15 mouse cellular contexts compared by ENCODE assay signal in genomic region chr9:98261461-98262011, GRCm38 (mm10). TPM values are rescaled to one million over a fixed set of nuclear protein-coding genes. Genes with fewer than 3 reads are reported as not detected.
DNase-seq lines count a peak whose midpoint lies in the region; ATAC-seq and TF ChIP-seq lines count a peak whose summit lies in the region.
"Had no signal": no experiment of that assay in that cellular context is flagged by ENCODE, and none has a peak within 500 bp of the region (broad histone marks: within the 10 kb centered on the region; RNA-seq: fewer than 3 reads in every experiment).

No protein-coding gene starts in this region.

- TF ChIP-seq CTCF in stomach, postnatal 0 days (IDR thresholded peaks at IDR 0.05; ENCODE audit: low read depth): no peak

- H3K9me3 ChIP-seq in stomach, postnatal 0 days (ENCODE audit: control insufficient read depth, low read length): no peaks in the 10 kb centered on the region
- H3K9me3 ChIP-seq: heart, embryonic 12.5 days; hindbrain, embryonic 12.5 days; limb, embryonic 15.5 days; midbrain, embryonic 13.5 days had no signal

- H3K4me2 ChIP-seq in stomach, postnatal 0 days (replicated peaks; ENCODE audit: low read depth): no peak overlapping the region
- H3K4me2 ChIP-seq: heart, embryonic 12.5 days; hindbrain, embryonic 12.5 days; limb, embryonic 15.5 days; midbrain, embryonic 13.5 days had no signal

- intact Hi-C loops in gastrocnemius, postnatal 36 days (cut with DNase I): no loop called here

- ATAC-seq in stomach, postnatal 0 days (ENCODE audit: low FRiP score, low TSS enrichment): peak; percentile 49; the same call in 1 of the 2 replicates
- ATAC-seq in cerebellum, adult (ENCODE audit: insufficient number of reproducible peaks, low FRiP score, low TSS enrichment): no peak
- ATAC-seq: midbrain, embryonic 13.5 days had no signal

- H3K4me3 ChIP-seq in stomach, postnatal 0 days (ENCODE audit: low read depth, low read length): no peak overlapping the region
- H3K4me3 ChIP-seq: heart, embryonic 12.5 days; hindbrain, embryonic 12.5 days; limb, embryonic 15.5 days; midbrain, embryonic 13.5 days had no signal

- DNase-seq in adrenal gland, postnatal 10 days: peak; percentile 23
- no peak for DNase-seq in adrenal gland, adult (ENCODE audit: inconsistent age in 2 of 2, low spot score in 1 of 2)
- peak; percentile 16 for DNase-seq in right cerebral cortex, postnatal 4 days
- no peak for DNase-seq in right cerebral cortex, adult 2 months (ENCODE audit: low spot score in 2 of 2)
- DNase-seq in kidney, postnatal 14 days: peak; percentile 24
- DNase-seq in stomach, postnatal 0 days (ENCODE audit: low spot score): peak; percentile 33
- no peak for DNase-seq in gastrocnemius, postnatal 36 days
- DNase-seq: adrenal gland, adult 2 months; gastrocnemius, postnatal 14 days; lung, postnatal 14 days had no signal

- H3K36me3 ChIP-seq in stomach, postnatal 0 days (ENCODE audit: control insufficient read depth, insufficient read depth, low read length): no peaks in the 10 kb centered on the region
- H3K36me3 ChIP-seq: heart, embryonic 12.5 days; hindbrain, embryonic 12.5 days; limb, embryonic 15.5 days; midbrain, embryonic 13.5 days had no signal

- no peak overlapping the region for H3K9ac ChIP-seq in stomach, postnatal 0 days (ENCODE audit: low read length)
- H3K9ac ChIP-seq: heart, embryonic 12.5 days; hindbrain, embryonic 12.5 days; limb, embryonic 15.5 days; midbrain, embryonic 13.5 days had no signal

- no peak overlapping the region for H3K27ac ChIP-seq in stomach, postnatal 0 days (replicated peaks)
- H3K27ac ChIP-seq: hindbrain, embryonic 12.5 days; limb, embryonic 15.5 days; midbrain, embryonic 13.5 days had no signal

- no peaks in the 10 kb centered on the region for H3K4me1 ChIP-seq in stomach, postnatal 0 days (replicated peaks; ENCODE audit: control insufficient read depth, insufficient read depth)
- H3K4me1 ChIP-seq: heart, embryonic 12.5 days; hindbrain, embryonic 12.5 days; limb, embryonic 15.5 days; midbrain, embryonic 13.5 days had no signal

- H3K27me3 ChIP-seq in stomach, postnatal 0 days (ENCODE audit: control insufficient read depth, insufficient read depth, low read length): no peaks in the 10 kb centered on the region
- H3K27me3 ChIP-seq: hindbrain, embryonic 12.5 days; limb, embryonic 15.5 days; midbrain, embryonic 13.5 days had no signal

- 39% methylated on average over 1 of the region's 1 CpGs for WGBS in stomach, postnatal 0 days

- no peak for TF ChIP-seq EP300 in stomach, postnatal 0 days (optimal IDR thresholded peaks at IDR 0.05)

RNA-seq across cellular contexts. Expression of gene Nmnat3, which starts 25.7 kb away (rescaled TPM):
- total RNA-seq in adrenal gland, postnatal 10 days (2021): 10 to 100 TPM; 12.5 to 14.5 TPM
- 7.1 and 7.7 TPM in 2 replicates for polyA plus RNA-seq in stomach, postnatal 0 days (2015; fragmentation: Nextera tagmentation; extraction: Ambion mirVana)
- total RNA-seq in gastrocnemius, postnatal 36 days (2021): 10 to 100 TPM; 11.5 to 11.7 TPM

Comparison
In these comparisons a context has a peak if more than half of its experiments do, and no peak if none do; other contexts are left out.
1. DNase-seq: peak in adrenal gland, postnatal 10 days (single experiment), right cerebral cortex, postnatal 4 days (single experiment), kidney, postnatal 14 days (single experiment) and stomach, postnatal 0 days (single experiment); none in adrenal gland, adult (0 of 2), right cerebral cortex, adult 2 months (0 of 2) and gastrocnemius, postnatal 36 days (0 of 2).